Mouse (Mus musculus) cerebellum, adult 2 months (tissue): ENCODE results near the gene Cdpf1.

ENCODE experiments used
- CTCF ChIP-seq: fragments of 200-500 bp; IDR thresholded peaks from 2 replicates; pipeline ENCODE4 v1.5.1; 2011; ENCODE audit warnings: low read depth, mild to moderate bottlenecking, control low read depth, low read length, moderate library complexity, borderline replicate concordance; ENCODE audit not compliant: insufficient read depth
- POLR2A ChIP-seq: fragments of 200-500 bp; IDR thresholded peaks from 2 replicates; pipeline ENCODE4 v1.6.1; 2011; ENCODE audit warnings: low read length, control low read depth, borderline replicate concordance; ENCODE audit not compliant: insufficient read depth

- TF ChIP-seq POLR2A: no peak
- no peak for TF ChIP-seq CTCF
These were observed 18.0 kb upstream of the Cdpf1 start for GRCm38 (mm10) chr15:85829470-85829869.
